Mouse (Mus musculus): Measurements from ENCODE around the gene Foxp1.

- TF ChIP-seq CTCF (IDR thresholded peaks at IDR 0.05; ENCODE audit: extremely low read depth, insufficient read depth, insufficient read length, insufficient replicate concordance) (no peak), POLR2A (IDR thresholded peaks at IDR 0.05; ENCODE audit: low read depth, low read length) (no peak)
Measured at GRCm38 (mm10) chr6:99024588-99024987, 497.9 kb downstream of the Foxp1 start.
